Mouse (Mus musculus): ENCODE measurements at regions not wholly inside any gene's neighbourhood (a gene's known extent, or its start where the extent isn't known, plus 50 kb on each side); places are given as distances from the start of the nearest gene placed in this dataset.

GRCm38 (mm10) chr13:111995716-111996115, 186.9 kb upstream of the Map3k1 start:
- ATAC-seq (ENCODE audit: insufficient number of reproducible peaks, insufficient read depth, low FRiP score, low TSS enrichment, low read depth) = no peak
- H3K4me1 ChIP-seq (replicated peaks) = peaks cover 6% of the 10 kb centered on the region
- no peak overlapping the region for H3K4me2 ChIP-seq
- peaks cover 3% of the 10 kb centered on the region; the same call in 1 of the 2 replicates for H3K27me3 ChIP-seq
- H3K36me3 ChIP-seq = no peaks in the 10 kb centered on the region
- no peak overlapping the region for H3K27ac ChIP-seq
- H3K9ac ChIP-seq (replicated peaks) = no peak overlapping the region
- no peaks in the 10 kb centered on the region for H3K9me3 ChIP-seq
- WGBS = 91% methylated on average over 6 of the region's 6 CpGs
- no peak overlapping the region for H3K4me3 ChIP-seq (replicated peaks)

- Histone ChIP-seq H3K4me1 (replicated peaks) (peaks cover 10% of the 10 kb centered on the region), H3K27ac (no peak overlapping the region), H3K4me2 (no peak overlapping the region), H3K9ac (replicated peaks) (no peak overlapping the region), H3K9me3 (no peaks in the 10 kb centered on the region), H3K27me3 (no peaks in the 10 kb centered on the region), H3K4me3 (replicated peaks) (no peak overlapping the region), H3K36me3 (no peaks in the 10 kb centered on the region)
- WGBS = 82% methylated on average over 11 of the region's 11 CpGs
- ATAC-seq (ENCODE audit: insufficient number of reproducible peaks, insufficient read depth, low FRiP score, low TSS enrichment, low read depth) = no peak
Observed at GRCm38 (mm10) chr13:111996910-111997309, 188.1 kb upstream of the Map3k1 start.

GRCm38 (mm10) chr13:111997980-111998945, 189.5 kb upstream of the Map3k1 start:
- ATAC-seq (ENCODE audit: insufficient number of reproducible peaks, insufficient read depth, low FRiP score, low TSS enrichment, low read depth) = no peak
- no peak overlapping the region for H3K9ac ChIP-seq (replicated peaks)
- H3K4me2 ChIP-seq = no peak overlapping the region
- H3K9me3 ChIP-seq = no peaks in the 10 kb centered on the region
- H3K27ac ChIP-seq = no peak overlapping the region
- 87% methylated on average over 11 of the region's 11 CpGs for WGBS
- no peak overlapping the region for H3K4me3 ChIP-seq (replicated peaks)
- H3K4me1 ChIP-seq (replicated peaks) = peaks cover 14% of the 10 kb centered on the region
- 0 out of 2 replicates have a peak, but pooled peaks cover 3% of the 10 kb centered on the region for H3K27me3 ChIP-seq
- H3K36me3 ChIP-seq = no peaks in the 10 kb centered on the region

- Histone ChIP-seq H3K27ac (no peak overlapping the region), H3K4me2 (no peak overlapping the region), H3K9ac (replicated peaks) (no peak overlapping the region), H3K27me3 (0 out of 2 replicates have a peak, but pooled peaks cover 3% of the 10 kb centered on the region), H3K9me3 (no peaks in the 10 kb centered on the region), H3K4me3 (replicated peaks) (no peak overlapping the region), H3K4me1 (replicated peaks) (peaks cover 14% of the 10 kb centered on the region), H3K36me3 (no peaks in the 10 kb centered on the region)
- ATAC-seq (ENCODE audit: insufficient number of reproducible peaks, insufficient read depth, low FRiP score, low TSS enrichment, low read depth) = no peak
- 92% methylated on average over 6 of the region's 6 CpGs for WGBS
Observed at GRCm38 (mm10) chr13:111999647-112000292, 191.0 kb upstream of the Map3k1 start.

GRCm38 (mm10) chr13:112000293-112000665, 191.5 kb upstream of the Map3k1 start:
- 34% methylated on average over 6 of the region's 6 CpGs for WGBS
- no peak overlapping the region for H3K4me3 ChIP-seq (replicated peaks)
- H3K9me3 ChIP-seq = no peaks in the 10 kb centered on the region
- H3K4me2 ChIP-seq = no peak overlapping the region
- no peak for ATAC-seq (ENCODE audit: insufficient number of reproducible peaks, insufficient read depth, low FRiP score, low TSS enrichment, low read depth)
- peaks cover 14% of the 10 kb centered on the region for H3K4me1 ChIP-seq (replicated peaks)
- H3K9ac ChIP-seq (replicated peaks) = no peak overlapping the region
- peaks cover 3% of the 10 kb centered on the region; the same call in 1 of the 2 replicates for H3K27me3 ChIP-seq
- no peak overlapping the region for H3K27ac ChIP-seq
- H3K36me3 ChIP-seq = no peaks in the 10 kb centered on the region

- peaks cover 14% of the 10 kb centered on the region for H3K4me1 ChIP-seq (replicated peaks)
- H3K4me2 ChIP-seq = no peak overlapping the region
- no peak for ATAC-seq (ENCODE audit: insufficient number of reproducible peaks, insufficient read depth, low FRiP score, low TSS enrichment, low read depth)
- no peaks in the 10 kb centered on the region for H3K9me3 ChIP-seq
- H3K27ac ChIP-seq = no peak overlapping the region
- H3K36me3 ChIP-seq = no peaks in the 10 kb centered on the region
- 42% methylated on average over 5 of the region's 5 CpGs for WGBS
- H3K27me3 ChIP-seq = peaks cover 3% of the 10 kb centered on the region; the same call in 1 of the 2 replicates
- no peak overlapping the region for H3K9ac ChIP-seq (replicated peaks)
- no peak overlapping the region for H3K4me3 ChIP-seq (replicated peaks)
Observed at GRCm38 (mm10) chr13:112000696-112001095, 191.9 kb upstream of the Map3k1 start.

GRCm38 (mm10) chr13:112001155-112002025, 192.6 kb upstream of the Map3k1 start:
- no peak overlapping the region for H3K4me2 ChIP-seq
- 60% methylated on average over 20 of the region's 20 CpGs for WGBS

GRCm38 (mm10) chr13:112002661-112003347, 194.0 kb upstream of the Map3k1 start:
- Histone ChIP-seq H3K9me3 (no peaks in the 10 kb centered on the region), H3K4me3 (replicated peaks) (no peak overlapping the region), H3K4me1 (replicated peaks) (peaks cover 14% of the 10 kb centered on the region), H3K9ac (replicated peaks) (no peak overlapping the region), H3K27ac (no peak overlapping the region), H3K4me2 (no peak overlapping the region), H3K27me3 (peaks cover 3% of the 10 kb centered on the region; the same call in 1 of the 2 replicates), H3K36me3 (no peaks in the 10 kb centered on the region)
- WGBS = 52% methylated on average over 15 of the region's 15 CpGs
- no peak for ATAC-seq (ENCODE audit: insufficient number of reproducible peaks, insufficient read depth, low FRiP score, low TSS enrichment, low read depth)

More at GRCm38 (mm10) chr13:112001155-112002025, 192.6 kb upstream of the Map3k1 start:
- Histone ChIP-seq H3K9ac (replicated peaks) (no peak overlapping the region), H3K4me1 (replicated peaks) (peaks cover 14% of the 10 kb centered on the region), H3K9me3 (no peaks in the 10 kb centered on the region), H3K27me3 (peaks cover 3% of the 10 kb centered on the region; the same call in 1 of the 2 replicates), H3K4me3 (replicated peaks) (no peak overlapping the region), H3K36me3 (no peaks in the 10 kb centered on the region), H3K27ac (no peak overlapping the region)
- peak; percentile 61; the same call in 1 of the 2 replicates for ATAC-seq (ENCODE audit: insufficient number of reproducible peaks, insufficient read depth, low FRiP score, low TSS enrichment, low read depth)

- H3K36me3 ChIP-seq = no peaks in the 10 kb centered on the region
- no peak overlapping the region for H3K9ac ChIP-seq (replicated peaks)
- ATAC-seq (ENCODE audit: insufficient number of reproducible peaks, insufficient read depth, low FRiP score, low TSS enrichment, low read depth) = no peak
- no peaks in the 10 kb centered on the region for H3K9me3 ChIP-seq
- WGBS = 68% methylated on average over 7 of the region's 7 CpGs
- H3K4me1 ChIP-seq (replicated peaks) = peaks cover 14% of the 10 kb centered on the region
- no peak overlapping the region for H3K4me3 ChIP-seq (replicated peaks)
- H3K4me2 ChIP-seq = no peak overlapping the region
- H3K27ac ChIP-seq = no peak overlapping the region
- H3K27me3 ChIP-seq = peaks cover 3% of the 10 kb centered on the region; the same call in 1 of the 2 replicates
Observed at GRCm38 (mm10) chr13:112003445-112003844, 194.7 kb upstream of the Map3k1 start.

GRCm38 (mm10) chr13:112004126-112004525, 195.3 kb upstream of the Map3k1 start:
- Histone ChIP-seq H3K4me2 (no peak overlapping the region), H3K36me3 (no peaks in the 10 kb centered on the region), H3K27ac (no peak overlapping the region), H3K4me1 (replicated peaks) (peaks cover 14% of the 10 kb centered on the region), H3K9ac (replicated peaks) (no peak overlapping the region), H3K9me3 (no peaks in the 10 kb centered on the region; the same call in 1 of the 2 replicates), H3K27me3 (peaks cover 3% of the 10 kb centered on the region; the same call in 1 of the 2 replicates), H3K4me3 (replicated peaks) (no peak overlapping the region)
- WGBS = 91% methylated on average over 3 of the region's 3 CpGs
- ATAC-seq (ENCODE audit: insufficient number of reproducible peaks, insufficient read depth, low FRiP score, low TSS enrichment, low read depth) = no peak
